Mouse (Mus musculus) mammary gland, adult 2 months (tissue): ENCODE results near the gene Thsd4. TPM values are rescaled to one million over a fixed set of nuclear protein-coding genes. Genes with fewer than 3 reads are reported as not detected.

Source experiments
- polyA plus RNA-seq: library from polyadenylated mRNA; depleted of rRNA; stranded (reverse); fragments of >200 nt; gene quantifications from 2 replicates; pipeline ENCODE4 v1.2.3, GENCODE M21; 2012; ENCODE audit warnings: low replicate concordance; rRNA removed

Thsd4 gene
- polyA plus RNA-seq, result 6.5 and 11.7 TPM in 2 replicates

GRCm38 (mm10) chr9:60521806-60522264 is at the start of gene Thsd4:
Thsd4 (minus strand) TSS chr9:60522046.

GRCm38 (mm10) chr9:59960559-59960958 is 561.3 kb downstream of the Thsd4 start, which contains the start of gene Nr2e3:
Nr2e3 (minus strand) TSS chr9:59960659.

Other genes starting within 250 kb of the Thsd4 start
- gene Lrrc49, start 166.1 kb upstream of the Thsd4 start, polyA plus RNA-seq, result 2.0 and 3.8 TPM in 2 replicates
- 3.0 and 5.4 TPM in 2 replicates for gene Larp6, start 190.9 kb upstream of the Thsd4 start, polyA plus RNA-seq